Mouse (Mus musculus): ENCODE measurements around the gene Vps13a. TPM values are rescaled to one million over a fixed set of nuclear protein-coding genes. Genes with fewer than 3 reads are reported as not detected.

Vps13a gene
- total and polyA plus RNA-seq, 3 experiments: 21.5 to 335 (median 29.7) TPM

GRCm38 (mm10) chr19:16755226-16755625 is 25.5 kb downstream of the Vps13a start:
- Histone ChIP-seq H3K27ac (ENCODE audit: control insufficient read depth, low read depth, low read length) (no peak overlapping the region), H3K4me1 (ENCODE audit: control insufficient read depth in 1 of 2, insufficient read depth in 2 of 2, low read length in 2 of 2) (peaks cover 5 to 6% of the 10 kb centered on the region in 2 experiments), H3K79me2 (ENCODE audit: control insufficient read depth, insufficient read depth, low read length, poor library complexity) (no peaks in the 10 kb centered on the region), H3K9ac (ENCODE audit: control insufficient read depth, low read depth, low read length, poor library complexity, severe bottlenecking) (no peak overlapping the region), H3K27me3 (ENCODE audit: control insufficient read depth in 1 of 2, insufficient read depth in 2 of 2, low read length in 2 of 2) (no peaks in the 10 kb centered on the region), H3K36me3 (ENCODE audit: control insufficient read depth in 1 of 2, insufficient read depth in 2 of 2, low read length in 2 of 2) (peaks cover 15 to 21% of the 10 kb centered on the region in 2 experiments), H3K9me3 (replicated peaks; ENCODE audit: insufficient read depth, low read length) (no peaks in the 10 kb centered on the region), H3K4me3 (ENCODE audit: control insufficient read depth in 1 of 2, insufficient read depth in 1 of 2, low read depth in 2 of 2, low read length in 2 of 2) (no peak overlapping the region)
- no peak for TF ChIP-seq MXI1 (IDR thresholded peaks at IDR 0.05; ENCODE audit: low read depth, low read length)
- TF ChIP-seq GATA1 (IDR thresholded peaks at IDR 0.05; ENCODE audit: low read depth, low read length): no peak
- TF ChIP-seq ZNF384 (IDR thresholded peaks at IDR 0.05; ENCODE audit: low read depth, low read length): no peak
- TF ChIP-seq NRF1 (IDR thresholded peaks at IDR 0.05; ENCODE audit: insufficient read depth, low read depth, low read length, poor library complexity, severe bottlenecking): no peak
- TF ChIP-seq KAT2A (conservative IDR thresholded peaks at IDR 0.05; ENCODE audit: low read depth, low read length): no peak
- no peak for TF ChIP-seq MYC (IDR thresholded peaks at IDR 0.05; ENCODE audit: low read depth, low read length)
- no peak for TF ChIP-seq CHD2 (IDR thresholded peaks at IDR 0.05; ENCODE audit: low read length)
- TF ChIP-seq MYB (IDR thresholded peaks at IDR 0.05; ENCODE audit: low read depth, low read length): no peak
- no peak for TF ChIP-seq USF2 (IDR thresholded peaks at IDR 0.05; ENCODE audit: borderline replicate concordance in 1 of 2, insufficient read depth in 1 of 2, low read depth in 1 of 2, low read length in 2 of 2)
- no peak for TF ChIP-seq SMC3 (IDR thresholded peaks at IDR 0.05; ENCODE audit: low read depth, low read length)
- no peak for TF ChIP-seq BHLHE40 (IDR thresholded peaks at IDR 0.05; ENCODE audit: borderline replicate concordance, low read depth, low read length)
- no peak for TF ChIP-seq POLR2A (IDR thresholded peaks at IDR 0.05; ENCODE audit: control insufficient read depth in 1 of 2, insufficient read depth in 1 of 2, low read depth in 1 of 2, low read length in 2 of 2, poor library complexity in 1 of 2)
- no peak for TF ChIP-seq MEF2A (IDR thresholded peaks at IDR 0.05; ENCODE audit: extremely low read depth, insufficient replicate concordance, low read depth, low read length, poor library complexity, severe bottlenecking)
- no peak for TF ChIP-seq USF1 (IDR thresholded peaks at IDR 0.05; ENCODE audit: low read depth, low read length)
- TF ChIP-seq ZC3H11A (IDR thresholded peaks at IDR 0.05; ENCODE audit: low read depth, low read length): no peak
- no peak for TF ChIP-seq ZKSCAN1 (IDR thresholded peaks at IDR 0.05; ENCODE audit: low read depth, low read length)
- TF ChIP-seq RAD21 (IDR thresholded peaks at IDR 0.05; ENCODE audit: low read depth, low read length): no peak
- TF ChIP-seq CHD1 (IDR thresholded peaks at IDR 0.05; ENCODE audit: low read depth, low read length): no peak
- DNase-seq (ENCODE audit: low read depth, low spot score): no peak

- peaks cover 11 to 19% of the 10 kb centered on the region in 2 experiments for H3K36me3 ChIP-seq (ENCODE audit: control insufficient read depth in 1 of 2, insufficient read depth in 2 of 2, low read length in 2 of 2)
- H3K9me3 ChIP-seq (replicated peaks; ENCODE audit: insufficient read depth, low read length): no peaks in the 10 kb centered on the region
- peak; percentile 81 for DNase-seq (ENCODE audit: low read depth, low spot score)
- no peak overlapping the region for H3K4me3 ChIP-seq (ENCODE audit: control insufficient read depth in 1 of 2, insufficient read depth in 1 of 2, low read depth in 2 of 2, low read length in 2 of 2)
- no peaks in the 10 kb centered on the region for H3K79me2 ChIP-seq (ENCODE audit: control insufficient read depth, insufficient read depth, low read length, poor library complexity)
- H3K27me3 ChIP-seq (ENCODE audit: control insufficient read depth in 1 of 2, insufficient read depth in 2 of 2, low read length in 2 of 2): no peaks in the 10 kb centered on the region
- H3K27ac ChIP-seq (ENCODE audit: control insufficient read depth, low read depth, low read length): peak overlapping the region; percentile 17; the same call in 1 of the 2 replicates
- H3K4me1 ChIP-seq (ENCODE audit: control insufficient read depth in 1 of 2, insufficient read depth in 2 of 2, low read length in 2 of 2): peaks cover 5 to 6% of the 10 kb centered on the region in 2 experiments
- no peak overlapping the region for H3K9ac ChIP-seq (ENCODE audit: control insufficient read depth, low read depth, low read length, poor library complexity, severe bottlenecking)
- TF ChIP-seq MYB (IDR thresholded peaks at IDR 0.05; ENCODE audit: low read depth, low read length): no peak
- TF ChIP-seq EP300 (IDR thresholded peaks at IDR 0.05; ENCODE audit: low read depth in 1 of 2, low read length in 2 of 2): peak; percentile 42 to 78
- no peak for TF ChIP-seq POLR2AphosphoS5 (IDR thresholded peaks at IDR 0.05; ENCODE audit: borderline replicate concordance, low read depth, low read length)
- TF ChIP-seq NRF1 (IDR thresholded peaks at IDR 0.05; ENCODE audit: insufficient read depth, low read depth, low read length, poor library complexity, severe bottlenecking): 0 out of 2 replicates have a peak, but pooled peaks have one; percentile 10
- peak; percentile 54; the same call in 1 of the 2 replicates for TF ChIP-seq MXI1 (IDR thresholded peaks at IDR 0.05; ENCODE audit: low read depth, low read length)
- TF ChIP-seq UBTF (IDR thresholded peaks at IDR 0.05; ENCODE audit: borderline replicate concordance, insufficient read depth, low read depth, low read length): no peak
- 0 out of 2 replicates have a peak, but pooled peaks have one; percentile 30 for TF ChIP-seq MYC (IDR thresholded peaks at IDR 0.05; ENCODE audit: low read depth, low read length)
- TF ChIP-seq HCFC1 (IDR thresholded peaks at IDR 0.05; ENCODE audit: low read depth, low read length): no peak
- TF ChIP-seq GATA1 (IDR thresholded peaks at IDR 0.05; ENCODE audit: low read depth, low read length): no peak
- TF ChIP-seq KAT2A (conservative IDR thresholded peaks at IDR 0.05; ENCODE audit: low read depth, low read length): no peak
- no peak for TF ChIP-seq TBP (IDR thresholded peaks at IDR 0.05; ENCODE audit: low read depth, low read length)
- no peak for TF ChIP-seq MAFK (IDR thresholded peaks at IDR 0.05; ENCODE audit: borderline replicate concordance, low read depth, low read length)
- TF ChIP-seq ZKSCAN1 (IDR thresholded peaks at IDR 0.05; ENCODE audit: low read depth, low read length): no peak
- TF ChIP-seq USF2 (IDR thresholded peaks at IDR 0.05; ENCODE audit: borderline replicate concordance in 1 of 2, insufficient read depth in 1 of 2, low read depth in 1 of 2, low read length in 2 of 2): no peak
- 0 out of 2 replicates have a peak, but pooled peaks have one; percentile 23 for TF ChIP-seq TCF12 (IDR thresholded peaks at IDR 0.05; ENCODE audit: low read depth, low read length)
- TF ChIP-seq BHLHE40 (IDR thresholded peaks at IDR 0.05; ENCODE audit: borderline replicate concordance, low read depth, low read length): no peak
- no peak for TF ChIP-seq CHD2 (IDR thresholded peaks at IDR 0.05; ENCODE audit: low read length)
- TF ChIP-seq RCOR1 (IDR thresholded peaks at IDR 0.05; ENCODE audit: low read depth, low read length): peak; percentile 59; the same call in 1 of the 2 replicates
- TF ChIP-seq SIN3A (IDR thresholded peaks at IDR 0.05; ENCODE audit: low read length): peak; percentile 79
- TF ChIP-seq USF1 (IDR thresholded peaks at IDR 0.05; ENCODE audit: low read depth, low read length): no peak
- TF ChIP-seq CTCF (IDR thresholded peaks at IDR 0.05 in 2 of 3, conservative IDR thresholded peaks at IDR 0.05 in 1 of 3; ENCODE audit: control insufficient read depth in 1 of 3, insufficient read depth in 1 of 3, low read depth in 2 of 3, low read length in 3 of 3, poor library complexity in 1 of 3, severe bottlenecking in 1 of 3): no peak
These were observed 27.6 kb downstream of the Vps13a start for GRCm38 (mm10) chr19:16753151-16753550.
